Mouse (Mus musculus): ENCODE measurements at regions not wholly inside any gene's neighbourhood (a gene's known extent, or its start where the extent isn't known, plus 50 kb on each side); places are given as distances from the start of the nearest gene placed in this dataset.
A peak's percentile ranks its signal among the peaks of the same experiment; 100 is the strongest.

GRCm38 (mm10) chr13:26338795-26339194, 431.2 kb downstream of the Hdgfl1 start:
- Histone ChIP-seq H3K36me3 (no peaks in the 10 kb centered on the region), H3K4me3 (no peak overlapping the region), H3K4me1 (replicated peaks) (peaks cover 7% of the 10 kb centered on the region), H3K4me2 (no peak overlapping the region), H3K9me3 (replicated peaks) (no peaks in the 10 kb centered on the region), H3K9ac (no peak overlapping the region), H3K27ac (no peak overlapping the region), H3K27me3 (no peaks in the 10 kb centered on the region)
- ATAC-seq (replicated peaks; ENCODE audit: insufficient number of reproducible peaks, insufficient read depth, low FRiP score, low read depth), result peak; percentile 53; the same call in 1 of the 2 replicates
- WGBS, result 43% methylated on average over 3 of the region's 3 CpGs

GRCm38 (mm10) chr13:26325066-26325465, 444.9 kb downstream of the Hdgfl1 start:
- Histone ChIP-seq H3K4me2 (no peak overlapping the region), H3K9ac (no peak overlapping the region), H3K9me3 (replicated peaks) (no peaks in the 10 kb centered on the region), H3K4me3 (no peak overlapping the region), H3K4me1 (replicated peaks) (no peaks in the 10 kb centered on the region), H3K27me3 (no peaks in the 10 kb centered on the region), H3K27ac (no peak overlapping the region), H3K36me3 (no peaks in the 10 kb centered on the region)
- no peak for ATAC-seq (replicated peaks; ENCODE audit: insufficient number of reproducible peaks, insufficient read depth, low FRiP score, low read depth)
- WGBS, result 72% methylated on average over 3 of the region's 3 CpGs

GRCm38 (mm10) chr13:26324633-26325032, 445.3 kb downstream of the Hdgfl1 start:
- WGBS, result 73% methylated on average over 6 of the region's 6 CpGs
- Histone ChIP-seq H3K4me3 (no peak overlapping the region), H3K9me3 (replicated peaks) (no peaks in the 10 kb centered on the region), H3K9ac (no peak overlapping the region), H3K4me2 (no peak overlapping the region), H3K4me1 (replicated peaks) (no peaks in the 10 kb centered on the region), H3K27ac (no peak overlapping the region), H3K27me3 (no peaks in the 10 kb centered on the region), H3K36me3 (no peaks in the 10 kb centered on the region)
- no peak for ATAC-seq (replicated peaks; ENCODE audit: insufficient number of reproducible peaks, insufficient read depth, low FRiP score, low read depth)

- Histone ChIP-seq H3K4me3 (no peak overlapping the region), H3K27ac (no peak overlapping the region), H3K9me3 (replicated peaks) (no peaks in the 10 kb centered on the region), H3K9ac (no peak overlapping the region), H3K36me3 (no peaks in the 10 kb centered on the region), H3K27me3 (no peaks in the 10 kb centered on the region), H3K4me2 (no peak overlapping the region), H3K4me1 (replicated peaks) (no peaks in the 10 kb centered on the region)
- 75% methylated on average over 5 of the region's 5 CpGs for WGBS
- no peak for ATAC-seq (replicated peaks; ENCODE audit: insufficient number of reproducible peaks, insufficient read depth, low FRiP score, low read depth)
Measured at GRCm38 (mm10) chr13:26318557-26318956, 451.4 kb downstream of the Hdgfl1 start.

GRCm38 (mm10) chr13:26312246-26313010, 457.5 kb downstream of the Hdgfl1 start:
- Histone ChIP-seq H3K4me1 (replicated peaks) (no peaks in the 10 kb centered on the region), H3K27ac (no peak overlapping the region), H3K9me3 (replicated peaks) (no peaks in the 10 kb centered on the region), H3K4me2 (no peak overlapping the region), H3K4me3 (no peak overlapping the region), H3K27me3 (no peaks in the 10 kb centered on the region), H3K36me3 (no peaks in the 10 kb centered on the region), H3K9ac (no peak overlapping the region)
- no peak for ATAC-seq (replicated peaks; ENCODE audit: insufficient number of reproducible peaks, insufficient read depth, low FRiP score, low read depth)
- WGBS, result 55% methylated on average over 7 of the region's 7 CpGs

- H3K4me3 ChIP-seq, result no peak overlapping the region
- no peak for ATAC-seq (replicated peaks; ENCODE audit: insufficient number of reproducible peaks, insufficient read depth, low FRiP score, low read depth)
- no peak overlapping the region for H3K4me2 ChIP-seq
- no peaks in the 10 kb centered on the region for H3K27me3 ChIP-seq
- H3K9ac ChIP-seq, result no peak overlapping the region
- H3K27ac ChIP-seq, result no peak overlapping the region
- H3K9me3 ChIP-seq (replicated peaks), result no peaks in the 10 kb centered on the region
- no peaks in the 10 kb centered on the region for H3K4me1 ChIP-seq (replicated peaks)
- H3K36me3 ChIP-seq, result no peaks in the 10 kb centered on the region
- WGBS, result 66% methylated on average over 3 of the region's 3 CpGs
Measured at GRCm38 (mm10) chr13:26284073-26284444, 485.9 kb downstream of the Hdgfl1 start.

- Histone ChIP-seq H3K36me3 (no peaks in the 10 kb centered on the region), H3K4me1 (replicated peaks) (no peaks in the 10 kb centered on the region), H3K9ac (no peak overlapping the region), H3K27ac (no peak overlapping the region), H3K27me3 (no peaks in the 10 kb centered on the region), H3K9me3 (replicated peaks) (no peaks in the 10 kb centered on the region), H3K4me3 (no peak overlapping the region), H3K4me2 (no peak overlapping the region)
- no peak for ATAC-seq (replicated peaks; ENCODE audit: insufficient number of reproducible peaks, insufficient read depth, low FRiP score, low read depth)
- WGBS, result 64% methylated on average over 6 of the region's 6 CpGs
Measured at GRCm38 (mm10) chr13:26283397-26284072, 486.4 kb downstream of the Hdgfl1 start.

- no peak overlapping the region for H3K4me2 ChIP-seq
- no peaks in the 10 kb centered on the region for H3K36me3 ChIP-seq
- H3K9me3 ChIP-seq (replicated peaks), result no peaks in the 10 kb centered on the region
- no peaks in the 10 kb centered on the region for H3K27me3 ChIP-seq
- ATAC-seq (replicated peaks; ENCODE audit: insufficient number of reproducible peaks, insufficient read depth, low FRiP score, low read depth), result no peak
- no peak overlapping the region for H3K4me3 ChIP-seq
- no peak overlapping the region for H3K9ac ChIP-seq
- 61% methylated on average over 3 of the region's 3 CpGs for WGBS
- H3K27ac ChIP-seq, result no peak overlapping the region
- no peaks in the 10 kb centered on the region for H3K4me1 ChIP-seq (replicated peaks)
Measured at GRCm38 (mm10) chr13:26282291-26282690, 487.7 kb downstream of the Hdgfl1 start.

- Histone ChIP-seq H3K9ac (no peak overlapping the region), H3K4me2 (no peak overlapping the region), H3K9me3 (replicated peaks) (no peaks in the 10 kb centered on the region), H3K27me3 (no peaks in the 10 kb centered on the region), H3K36me3 (no peaks in the 10 kb centered on the region), H3K4me3 (no peak overlapping the region), H3K4me1 (replicated peaks) (no peaks in the 10 kb centered on the region), H3K27ac (no peak overlapping the region)
- WGBS, result 61% methylated on average over 3 of the region's 3 CpGs
- ATAC-seq (replicated peaks; ENCODE audit: insufficient number of reproducible peaks, insufficient read depth, low FRiP score, low read depth), result no peak
Measured at GRCm38 (mm10) chr13:26272850-26273249, 497.1 kb downstream of the Hdgfl1 start.

GRCm38 (mm10) chr13:26267501-26267900, 502.5 kb downstream of the Hdgfl1 start:
- Histone ChIP-seq H3K9me3 (replicated peaks) (no peaks in the 10 kb centered on the region), H3K4me1 (replicated peaks) (no peaks in the 10 kb centered on the region), H3K4me3 (no peak overlapping the region), H3K27ac (no peak overlapping the region), H3K9ac (no peak overlapping the region), H3K27me3 (no peaks in the 10 kb centered on the region), H3K36me3 (no peaks in the 10 kb centered on the region), H3K4me2 (no peak overlapping the region)
- ATAC-seq (replicated peaks; ENCODE audit: insufficient number of reproducible peaks, insufficient read depth, low FRiP score, low read depth), result no peak
- 81% methylated on average over 2 of the region's 2 CpGs for WGBS

- H3K9ac ChIP-seq, result no peak overlapping the region
- no peak overlapping the region for H3K27ac ChIP-seq
- 52% methylated on average over 5 of the region's 5 CpGs for WGBS
- H3K4me2 ChIP-seq, result no peak overlapping the region
- H3K36me3 ChIP-seq, result no peaks in the 10 kb centered on the region
- no peaks in the 10 kb centered on the region for H3K9me3 ChIP-seq (replicated peaks)
- H3K4me1 ChIP-seq (replicated peaks), result no peaks in the 10 kb centered on the region
- H3K4me3 ChIP-seq, result no peak overlapping the region
- no peaks in the 10 kb centered on the region for H3K27me3 ChIP-seq
- ATAC-seq (replicated peaks; ENCODE audit: insufficient number of reproducible peaks, insufficient read depth, low FRiP score, low read depth), result no peak
Measured at GRCm38 (mm10) chr13:26235941-26236340, 534.0 kb downstream of the Hdgfl1 start.

GRCm38 (mm10) chr13:26234703-26235102, 535.3 kb downstream of the Hdgfl1 start:
- no peak for ATAC-seq (replicated peaks; ENCODE audit: insufficient number of reproducible peaks, insufficient read depth, low FRiP score, low read depth)
- no peak overlapping the region for H3K4me2 ChIP-seq
- H3K4me1 ChIP-seq (replicated peaks), result no peaks in the 10 kb centered on the region
- H3K27me3 ChIP-seq, result no peaks in the 10 kb centered on the region
- H3K4me3 ChIP-seq, result no peak overlapping the region
- 46% methylated on average over 1 of the region's 1 CpGs for WGBS
- H3K9me3 ChIP-seq (replicated peaks), result no peaks in the 10 kb centered on the region
- H3K36me3 ChIP-seq, result no peaks in the 10 kb centered on the region
- no peak overlapping the region for H3K27ac ChIP-seq
- no peak overlapping the region for H3K9ac ChIP-seq
